Mouse (Mus musculus) stomach, embryonic 16.5 days (tissue): ENCODE results near the gene Fbxo46. TPM values are rescaled to one million over a fixed set of nuclear protein-coding genes. Genes with fewer than 3 reads are reported as not detected.

Source experiments
- ATAC-seq: fragments of 200-750 bp; cut with Nextera tagmentation; 2 replicates; pipeline ENCODE4 v1.8.0; 2017; ENCODE audit warnings: moderate number of reproducible peaks, moderate TSS enrichment; ENCODE audit not compliant: insufficient read depth, low FRiP score
- H3K27ac ChIP-seq: fragments of 300-500 bp; sonication (generic); 2 replicates; pipeline ENCODE4 v1.5.1; 2014; ENCODE audit warnings: low read length
- H3K27me3 ChIP-seq: fragments of 300-500 bp; sonication (generic); 2 replicates; pipeline ENCODE4 v1.6.1; 2014; ENCODE audit warnings: low read length, control low read depth, mixed read lengths; ENCODE audit not compliant: control insufficient read depth, insufficient read depth
- H3K36me3 ChIP-seq: fragments of 300-500 bp; sonication (generic); 2 replicates; pipeline ENCODE4 v1.6.1; 2014; ENCODE audit warnings: low read length; ENCODE audit not compliant: control insufficient read depth, insufficient read depth
- H3K4me1 ChIP-seq: fragments of 300-500 bp; sonication (generic); 2 replicates; pipeline ENCODE4 v1.6.1; 2014; ENCODE audit warnings: low read length, control low read depth, mixed read lengths; ENCODE audit not compliant: control insufficient read depth, insufficient read depth
- H3K4me2 ChIP-seq: fragments of 300-500 bp; sonication (generic); 2 replicates; pipeline ENCODE4 v1.6.1; 2014; ENCODE audit warnings: low read depth, low read length, mixed read lengths
- H3K4me3 ChIP-seq: fragments of 300-500 bp; sonication (generic); replicated peaks from 2 replicates; pipeline ENCODE4 v1.5.1; 2014; ENCODE audit warnings: mild to moderate bottlenecking, low read length
- H3K9ac ChIP-seq: fragments of 300-500 bp; sonication (generic); 2 replicates; pipeline ENCODE4 v1.6.1; 2014; ENCODE audit warnings: low read length
- H3K9me3 ChIP-seq: fragments of 300-500 bp; sonication (generic); replicated peaks from 2 replicates; pipeline ENCODE4 v1.6.1; 2016; ENCODE audit warnings: low read length, control low read depth; ENCODE audit not compliant: control insufficient read depth
- WGBS: fragments of 180-500 bp; shearing (Covaris S2); extraction: QIAGEN DNeasy Blood & Tissue Kit; methylation state at CpG from one replicate; pipeline ENCODE4 v1.1.7; 2014; 5-methylcytosine and 5-hydroxymethylcytosine counted together
- polyA plus RNA-seq: library from polyadenylated mRNA; unstranded; fragments of >200 nt; fragmentation: Nextera tagmentation; extraction: Ambion mirVana; gene quantifications from 2 replicates; pipeline ENCODE4 v1.2.1, GENCODE M21; 2015

Fbxo46 gene
- polyA plus RNA-seq, 1 experiment from 2014 or later, result 13.5 TPM

DNA sequence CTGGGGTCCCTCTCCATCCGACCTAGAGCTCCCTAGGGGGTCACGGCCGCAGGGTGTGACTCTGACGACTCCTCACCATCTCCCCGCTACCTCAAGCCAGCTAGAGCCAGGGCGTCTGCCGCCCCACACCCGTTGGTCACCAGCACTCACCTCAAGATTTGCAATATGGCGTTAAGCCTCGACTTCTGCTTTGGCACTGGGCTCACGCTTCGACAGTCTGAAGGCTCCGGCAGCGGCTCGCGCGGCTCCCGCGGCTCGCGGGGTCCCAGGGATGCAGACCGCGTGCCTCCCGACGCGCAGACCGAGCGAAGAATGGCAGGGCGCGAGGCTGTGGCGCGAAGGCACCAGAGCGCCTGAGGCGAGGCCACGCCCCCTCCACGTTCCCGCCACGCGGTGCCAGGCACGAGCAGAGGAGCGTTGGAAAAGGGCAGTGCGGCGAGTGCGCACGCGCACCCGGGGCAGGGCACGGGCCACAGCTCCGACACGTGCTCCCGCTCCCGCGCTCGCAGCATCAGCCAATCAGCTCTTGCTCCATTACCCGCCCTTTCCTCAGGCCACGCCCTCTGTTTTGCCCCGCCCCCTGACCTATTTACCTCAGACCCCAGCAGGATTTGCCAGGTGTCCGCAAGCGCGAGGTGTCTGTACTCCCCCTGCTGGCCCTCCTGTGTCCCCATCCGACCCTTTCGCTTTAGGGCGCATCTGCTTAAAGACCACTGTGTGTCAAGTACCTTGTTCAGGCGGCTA, 1.5 kb upstream of the Fbxo46 start, which contains the start of gene Gm4969:
TSS of gene Gm4969 (minus strand) at position 341 of the 744 bp plus-strand sequence.
- peak within 1 kb of the TSS; percentile 41; the same call in 1 of the 2 replicates for H3K9ac ChIP-seq

DNA sequence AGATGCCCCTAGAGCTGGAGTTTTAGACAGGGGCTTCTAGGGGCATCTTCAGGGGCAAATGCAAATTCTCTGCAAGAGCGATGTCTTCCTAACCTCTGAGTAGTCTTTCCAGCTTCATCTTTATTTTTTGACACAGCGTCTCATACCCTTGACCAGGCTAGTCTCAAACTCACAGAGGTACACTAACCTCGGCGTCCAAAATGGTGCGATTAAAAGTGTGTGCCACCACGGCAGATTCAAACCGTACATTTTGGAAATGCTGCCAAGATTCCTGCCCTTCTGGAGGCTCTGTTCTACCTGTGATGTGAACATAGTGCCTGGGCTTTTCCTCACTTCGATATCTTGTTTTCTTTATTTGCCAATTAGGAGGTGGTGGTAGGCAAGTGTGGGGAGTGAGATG, 576 bp upstream of the Fbxo46 start:
- H3K9ac ChIP-seq, result no peak overlapping the region
- H3K36me3 ChIP-seq, result no peaks in the 10 kb centered on the region
- H3K4me3 ChIP-seq, result no peak overlapping the region
- peak; percentile 4; the same call in 1 of the 2 replicates for ATAC-seq
- H3K4me1 ChIP-seq, result peaks cover 19% of the 10 kb centered on the region; the same call in 1 of the 2 replicates
- H3K9me3 ChIP-seq, result no peaks in the 10 kb centered on the region
- no peak overlapping the region for H3K27ac ChIP-seq
- H3K4me2 ChIP-seq, result no peak overlapping the region
- H3K27me3 ChIP-seq, result no peaks in the 10 kb centered on the region
- WGBS, result 91% methylated on average over 8 of the region's 8 CpGs

More for the DNA sequence above, 1.5 kb upstream of the Fbxo46 start, which contains the start of gene Gm4969:
- Histone ChIP-seq H3K27ac (no peak within 1 kb of the TSS), H3K9me3 (no peaks in the 10 kb centered on the region), H3K4me2 (peak within 1 kb of the TSS; percentile 52), H3K27me3 (no peaks in the 10 kb centered on the region), H3K4me3 (peak within 1 kb of the TSS; percentile 29), H3K4me1 (peaks cover 19% of the 10 kb centered on the region; the same call in 1 of the 2 replicates), H3K36me3 (no peaks in the 10 kb centered on the region)
- ATAC-seq, result peak; percentile 27; the same call in 1 of the 2 replicates
- 21% methylated on average over 64 of the region's 64 CpGs for WGBS

DNA sequence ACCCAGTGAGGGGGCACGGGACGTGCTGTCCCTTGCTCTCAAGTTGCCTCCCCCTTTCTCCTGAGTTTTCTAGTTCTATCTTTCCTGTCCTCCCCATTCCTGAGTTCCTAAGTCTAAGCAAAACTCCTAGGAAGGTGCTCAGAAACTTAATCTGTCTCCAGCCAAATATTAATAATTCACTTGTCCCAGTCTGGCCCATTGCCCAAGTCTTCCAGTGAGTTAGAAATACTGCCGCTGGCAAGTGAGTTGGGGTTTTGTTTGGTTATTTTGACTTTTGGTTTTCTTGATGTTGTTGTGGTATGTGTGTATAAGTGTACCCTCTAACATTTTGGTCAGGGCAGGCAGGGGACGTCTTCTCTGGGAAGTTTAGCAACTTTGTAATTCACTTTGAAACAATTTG, 2.0 kb downstream of the Fbxo46 start:
- Histone ChIP-seq H3K4me2 (no peak overlapping the region), H3K27me3 (no peaks in the 10 kb centered on the region), H3K4me3 (no peak overlapping the region), H3K4me1 (peaks cover 19% of the 10 kb centered on the region; the same call in 1 of the 2 replicates), H3K9me3 (no peaks in the 10 kb centered on the region), H3K36me3 (no peaks in the 10 kb centered on the region), H3K27ac (no peak overlapping the region), H3K9ac (no peak overlapping the region)
- 90% methylated on average over 4 of the region's 4 CpGs for WGBS
- ATAC-seq, result no peak

GRCm38 (mm10) chr7:19124713-19125112, 5.1 kb downstream of the Fbxo46 start:
- Histone ChIP-seq H3K4me3 (no peak overlapping the region), H3K27ac (no peak overlapping the region), H3K4me1 (peaks cover 13% of the 10 kb centered on the region; the same call in 1 of the 2 replicates), H3K36me3 (no peaks in the 10 kb centered on the region), H3K9ac (no peak overlapping the region), H3K4me2 (no peak overlapping the region), H3K9me3 (no peaks in the 10 kb centered on the region), H3K27me3 (no peaks in the 10 kb centered on the region)
- 80% methylated on average over 6 of the region's 6 CpGs for WGBS
- ATAC-seq, result no peak

DNA sequence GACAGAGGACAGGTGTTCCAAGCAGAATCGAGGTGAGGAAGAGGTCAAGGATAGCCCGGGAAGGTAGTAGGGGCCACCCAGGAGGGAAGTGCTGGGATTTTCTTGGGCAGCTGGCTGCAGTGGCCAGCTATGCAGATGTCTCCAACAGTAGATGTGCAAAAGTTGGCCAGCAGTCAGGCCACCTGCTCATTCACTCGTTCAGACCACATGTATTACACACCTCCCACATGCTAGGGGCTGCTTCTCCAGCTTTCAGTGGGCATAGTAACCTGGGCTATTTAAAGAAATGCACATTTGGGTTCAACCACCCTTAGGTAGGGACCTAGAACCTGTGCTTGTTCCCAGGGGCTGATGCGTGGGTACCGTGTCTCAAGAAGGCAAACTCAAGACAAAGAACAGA, 8.1 kb downstream of the Fbxo46 start:
- 77% methylated on average over 5 of the region's 5 CpGs for WGBS
- no peaks in the 10 kb centered on the region for H3K36me3 ChIP-seq
- peaks cover 10% of the 10 kb centered on the region for H3K4me1 ChIP-seq
- no peak for ATAC-seq
- no peak overlapping the region for H3K4me3 ChIP-seq
- no peak overlapping the region for H3K27ac ChIP-seq
- no peak overlapping the region for H3K9ac ChIP-seq
- no peak overlapping the region for H3K4me2 ChIP-seq
- H3K27me3 ChIP-seq, result no peaks in the 10 kb centered on the region
- H3K9me3 ChIP-seq, result no peaks in the 10 kb centered on the region

GRCm38 (mm10) chr7:19129396-19129795, 9.7 kb downstream of the Fbxo46 start:
- H3K4me1 ChIP-seq, result peaks cover 10% of the 10 kb centered on the region
- no peak overlapping the region for H3K9ac ChIP-seq
- H3K36me3 ChIP-seq, result no peaks in the 10 kb centered on the region
- WGBS, result 92% methylated on average over 5 of the region's 5 CpGs
- no peak overlapping the region for H3K27ac ChIP-seq
- H3K4me3 ChIP-seq, result no peak overlapping the region
- ATAC-seq, result no peak
- no peaks in the 10 kb centered on the region for H3K27me3 ChIP-seq
- H3K4me2 ChIP-seq, result no peak overlapping the region
- no peaks in the 10 kb centered on the region for H3K9me3 ChIP-seq

- H3K9ac ChIP-seq, result peak overlapping the region; percentile 65; the same call in 1 of the 2 replicates
Measured at GRCm38 (mm10) chr7:19130657-19131056, 11.0 kb downstream of the Fbxo46 start.

GRCm38 (mm10) chr7:19131324-19131848, 11.7 kb downstream of the Fbxo46 start:
- peak overlapping the region; percentile 91 for H3K27ac ChIP-seq
- under 1% methylated on average over 39 of the region's 39 CpGs for WGBS
- no peaks in the 10 kb centered on the region for H3K9me3 ChIP-seq
- no peaks in the 10 kb centered on the region for H3K27me3 ChIP-seq
- H3K4me2 ChIP-seq, result peak overlapping the region; percentile 56
- H3K4me3 ChIP-seq, result peak overlapping the region; percentile 46
- H3K4me1 ChIP-seq, result peaks cover 10% of the 10 kb centered on the region
- peak; percentile 99 for ATAC-seq
- peak overlapping the region; percentile 65 for H3K9ac ChIP-seq
- peaks cover 4% of the 10 kb centered on the region for H3K36me3 ChIP-seq

More at GRCm38 (mm10) chr7:19130657-19131056, 11.0 kb downstream of the Fbxo46 start:
- Histone ChIP-seq H3K4me3 (peak overlapping the region; percentile 46), H3K27me3 (no peaks in the 10 kb centered on the region), H3K27ac (peak overlapping the region; percentile 91), H3K36me3 (no peaks in the 10 kb centered on the region; the same call in 1 of the 2 replicates), H3K4me1 (peaks cover 10% of the 10 kb centered on the region), H3K9me3 (no peaks in the 10 kb centered on the region), H3K4me2 (peak overlapping the region; percentile 56)
- ATAC-seq, result no peak
- WGBS, result 35% methylated on average over 4 of the region's 4 CpGs

GRCm38 (mm10) chr7:19136168-19136567, 16.5 kb downstream of the Fbxo46 start:
- H3K9me3 ChIP-seq, result no peaks in the 10 kb centered on the region
- no peak for ATAC-seq
- H3K4me2 ChIP-seq, result no peak overlapping the region
- H3K4me3 ChIP-seq, result no peak overlapping the region
- H3K36me3 ChIP-seq, result peaks cover 26% of the 10 kb centered on the region
- WGBS, result 95% methylated on average over 13 of the region's 13 CpGs
- no peak overlapping the region for H3K9ac ChIP-seq
- H3K27ac ChIP-seq, result no peak overlapping the region
- no peaks in the 10 kb centered on the region for H3K27me3 ChIP-seq
- H3K4me1 ChIP-seq, result peaks cover 4% of the 10 kb centered on the region; the same call in 1 of the 2 replicates
